Mouse (Mus musculus): ENCODE data around the gene Afmid. TPM values are rescaled to one million over a fixed set of nuclear protein-coding genes. Genes with fewer than 3 reads are reported as not detected.

The Afmid gene
- 5.8 and 8.6 TPM in 2 replicates for polyA plus RNA-seq (2012; rRNA removed)

DNA sequence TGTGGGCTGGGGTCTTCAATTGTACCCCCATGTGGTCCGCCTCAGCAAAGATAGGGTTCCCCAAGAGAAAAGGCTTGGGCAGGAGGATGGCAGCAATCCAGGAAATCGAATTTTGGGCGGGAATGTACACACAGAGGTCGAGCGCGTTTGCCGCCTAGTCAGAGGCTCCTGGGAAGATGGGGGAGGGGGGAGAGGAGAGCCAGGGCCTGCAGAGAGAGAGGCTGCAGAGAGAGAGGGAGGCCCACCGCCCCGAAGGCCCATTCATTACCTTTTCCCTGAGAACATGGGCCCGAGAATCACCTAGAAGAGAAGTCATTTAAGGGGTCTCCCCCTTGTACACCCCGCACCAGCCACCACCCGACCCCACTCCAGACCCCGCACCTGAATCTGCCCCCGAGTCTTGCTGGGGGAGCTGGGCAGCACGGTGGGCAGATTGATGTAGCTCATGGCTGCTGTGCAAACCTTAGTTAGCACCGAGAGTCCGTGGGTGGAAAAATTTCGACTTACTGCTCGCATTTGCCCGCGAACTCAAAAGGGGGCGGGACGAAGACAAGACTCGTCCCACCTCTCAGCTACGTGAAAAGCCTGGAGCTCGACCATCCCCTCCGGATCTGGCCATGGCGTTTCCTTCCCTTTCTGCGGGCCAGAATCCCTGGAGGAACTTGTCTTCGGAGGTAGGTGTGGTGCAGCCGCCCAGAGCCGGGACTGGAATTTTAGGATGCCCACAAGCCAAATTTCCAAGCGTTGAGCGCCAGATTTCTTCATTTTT lies at the start of gene Afmid, which contains the start of gene Tk1:
Gene Afmid, plus strand, starts transcription at position 592 of the 769 bp plus-strand sequence.
Gene Tk1, minus strand, starts transcription at position 760 of the 769 bp plus-strand sequence.

DNA sequence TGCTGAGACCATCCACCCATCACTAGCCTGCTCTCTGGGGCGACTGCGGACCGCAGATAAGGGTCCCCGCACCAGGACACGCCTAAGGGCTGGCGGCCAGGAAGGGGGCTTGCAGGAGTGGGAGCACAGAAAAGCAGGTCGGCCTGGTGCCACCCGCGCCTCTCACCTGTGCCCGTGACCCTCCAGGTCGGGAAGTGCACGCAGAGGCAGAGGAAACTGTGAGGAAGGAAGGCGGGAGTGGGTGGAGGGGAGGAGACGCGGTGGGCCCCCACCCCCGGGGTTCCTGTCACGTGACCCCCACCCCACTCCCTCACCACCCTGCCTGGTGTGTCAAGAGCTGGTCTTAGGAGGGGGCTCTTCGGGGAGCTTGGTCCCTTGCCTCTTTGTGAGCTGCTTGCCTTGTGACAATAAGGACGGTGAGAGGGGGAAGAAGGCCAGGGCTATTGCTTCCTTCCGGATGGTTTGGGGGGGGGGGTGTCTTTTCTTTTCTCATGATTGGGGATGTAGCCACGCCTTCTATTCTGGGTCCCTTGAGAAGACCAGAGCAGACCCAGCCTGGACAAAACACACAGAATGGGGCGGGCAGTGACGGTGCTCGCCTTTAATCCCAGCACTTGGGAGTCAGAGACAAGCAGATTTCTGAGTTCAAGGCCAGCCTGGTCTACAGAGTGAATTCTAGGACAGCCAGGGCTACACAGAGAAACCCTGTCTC lies 43.6 kb upstream of the Afmid start, which contains the start of the genes Tmc8 and Tmc6:
Gene Tmc8, plus strand, starts transcription at position 84 of the 712 bp plus-strand sequence.
Gene Tmc6, minus strand, starts transcription at position 206 of the 712 bp plus-strand sequence.

DNA sequence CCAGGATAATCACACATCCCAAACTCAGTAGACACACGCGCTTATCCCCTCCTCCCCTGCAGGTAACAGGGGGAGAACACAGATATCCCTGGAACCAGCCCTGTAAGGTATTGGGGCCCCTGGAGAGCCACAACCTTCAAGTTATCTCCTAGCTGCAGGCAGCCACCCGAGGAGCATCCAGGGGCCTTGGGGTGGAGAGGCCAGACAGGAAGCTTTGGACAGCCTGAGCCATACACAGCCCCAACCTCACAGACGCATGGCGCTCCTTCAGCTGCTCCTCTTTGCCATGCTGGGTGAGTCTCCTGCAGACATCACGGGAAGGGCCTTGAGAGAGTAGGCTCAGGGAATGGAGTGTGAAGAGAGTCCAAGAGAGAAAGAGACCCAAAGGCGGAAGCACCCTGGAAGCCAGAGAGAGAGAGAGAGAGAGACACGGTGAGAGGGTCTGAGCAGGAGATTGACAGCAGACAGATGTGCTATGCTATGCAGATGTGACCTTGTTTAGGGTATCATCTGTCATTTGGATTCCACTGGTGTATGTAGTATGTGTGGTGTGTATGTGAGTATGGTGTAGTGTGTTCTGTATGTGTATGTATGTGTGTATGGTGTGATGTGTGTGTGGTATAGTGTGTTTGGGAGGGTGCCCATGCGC lies 28.1 kb upstream of the Afmid start, which contains the start of gene 6030468B19Rik:
Gene 6030468B19Rik, plus strand, starts transcription at position 150 of the 649 bp plus-strand sequence.

DNA sequence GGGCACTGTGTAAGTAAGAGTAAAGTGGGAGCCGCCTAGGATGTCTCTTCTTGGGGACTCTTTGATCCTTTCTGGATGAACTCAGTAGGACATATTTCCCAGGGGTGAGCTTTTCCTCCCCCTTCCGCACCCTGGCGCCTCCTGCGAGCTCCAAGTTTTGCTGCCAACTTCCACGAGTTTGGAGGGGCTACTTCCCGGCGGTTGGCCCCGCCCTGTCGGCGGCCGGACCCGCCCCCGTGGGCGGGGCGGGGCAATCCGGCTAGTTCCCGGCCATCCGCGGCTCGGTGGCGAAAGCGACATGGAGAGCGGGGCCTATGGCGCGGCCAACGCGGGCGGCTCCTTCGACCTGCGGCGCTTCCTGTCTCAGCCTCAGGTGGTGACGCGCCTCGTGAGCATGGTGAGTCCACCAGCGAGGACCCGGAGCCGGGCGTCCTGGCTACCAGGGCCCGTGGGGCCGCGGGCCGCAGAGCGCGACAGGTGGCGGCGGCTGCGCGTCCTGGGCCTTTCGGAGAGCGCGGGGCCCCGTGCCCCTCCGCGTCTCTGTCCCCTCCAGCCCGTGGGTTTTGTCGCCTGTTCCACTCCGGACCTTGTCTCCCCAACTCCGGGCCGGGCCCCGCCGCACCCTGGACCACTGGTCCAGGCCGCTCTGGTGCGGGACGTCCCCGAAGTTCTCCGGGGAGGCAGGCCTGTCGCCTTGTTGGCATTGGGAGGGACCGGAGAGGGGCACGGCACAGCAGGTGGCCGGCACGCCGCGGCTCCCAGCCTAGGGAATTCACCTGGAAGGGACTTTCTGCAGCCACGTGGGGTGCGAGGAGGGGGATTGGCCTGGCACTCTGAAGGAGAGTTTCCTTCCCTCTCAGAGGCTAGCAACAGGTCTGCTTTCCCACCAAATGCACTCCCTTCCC lies 16.1 kb upstream of the Afmid start, which contains the start of the genes Gm20708 and Syngr2:
Gene Gm20708, plus strand, starts transcription at position 262 of the 905 bp plus-strand sequence.
Gene Syngr2, plus strand, starts transcription at position 262 of the 905 bp plus-strand sequence.

DNA sequence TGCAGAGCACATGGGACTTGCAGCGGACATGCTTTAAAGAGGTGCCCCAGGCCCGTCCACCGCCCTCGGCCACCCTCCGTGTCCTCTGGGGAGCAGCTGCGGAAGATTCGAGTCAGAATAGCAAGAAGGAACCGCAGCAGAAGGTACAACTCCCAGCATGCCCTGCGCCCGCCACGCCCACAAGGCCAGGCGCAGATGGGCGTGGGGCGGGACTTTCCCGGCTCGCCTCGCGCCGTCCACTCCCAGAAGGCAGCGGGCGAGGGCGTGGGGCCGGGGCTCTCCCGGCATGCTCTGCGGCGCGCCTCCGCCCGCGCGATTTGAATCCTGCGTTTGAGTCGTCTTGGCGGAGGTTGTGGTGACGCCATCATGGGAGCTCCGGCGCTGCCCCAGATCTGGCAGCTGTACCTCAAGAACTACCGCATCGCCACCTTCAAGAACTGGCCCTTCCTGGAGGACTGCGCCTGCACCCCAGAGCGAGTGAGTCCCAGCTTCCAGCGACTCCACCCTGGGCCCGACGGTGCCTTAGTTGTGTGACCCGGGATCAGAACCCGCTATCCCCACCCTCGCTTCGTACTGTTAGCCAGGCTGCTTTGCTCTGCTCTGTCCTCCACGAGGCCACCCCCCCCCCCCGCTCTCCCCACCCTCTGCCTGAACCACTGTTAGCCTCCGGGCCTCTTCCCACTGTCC lies 23.4 kb downstream of the Afmid start, which contains the start of gene Birc5:
Gene Birc5, plus strand, starts transcription at position 267 of the 687 bp plus-strand sequence.

GRCm38 (mm10) chr11:117860601-117861000 lies 34.9 kb downstream of the Afmid start, which contains the start of gene Tmem235:
Gene Tmem235, plus strand, starts transcription at chr11:117860752.

DNA sequence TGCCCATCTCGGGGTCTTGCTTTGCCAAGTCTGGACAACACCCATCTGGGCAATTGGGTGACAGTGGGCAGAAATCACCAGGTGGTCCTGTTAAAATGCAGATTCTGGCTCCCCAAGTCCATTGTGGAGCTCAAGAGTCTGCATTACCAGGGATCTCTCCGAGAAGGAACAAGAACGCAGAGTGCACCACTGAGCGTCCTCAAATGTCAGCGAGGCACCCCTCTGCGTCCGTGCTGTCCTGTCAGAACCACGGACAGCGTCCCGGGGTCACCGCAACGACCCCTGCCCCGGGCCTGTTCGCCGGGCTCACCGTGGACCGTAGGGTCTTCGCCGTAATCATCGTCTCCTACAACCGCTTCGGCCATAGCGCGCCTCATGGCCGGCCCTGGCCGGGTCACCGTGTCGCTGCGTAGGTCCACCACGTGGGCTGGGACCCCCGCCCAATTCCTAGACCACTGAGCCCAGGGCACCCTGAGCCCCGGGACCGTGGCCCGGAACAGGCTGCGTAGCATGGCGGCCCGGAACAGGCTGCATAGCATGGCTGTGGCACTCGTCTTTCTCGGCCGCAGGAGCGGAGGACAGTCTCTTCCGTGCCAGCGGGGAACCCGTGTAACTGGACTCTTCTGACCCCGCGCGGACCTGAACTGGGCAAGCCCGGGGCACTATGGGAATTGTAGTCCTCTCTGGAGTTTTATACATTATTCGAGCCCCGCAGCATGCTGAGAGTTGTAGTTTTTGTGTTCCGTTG lies 47.3 kb downstream of the Afmid start, which contains the start of gene Tha1:
Gene Tha1, minus strand, starts transcription at position 621 of the 748 bp plus-strand sequence.

Other genes with a start within 250 kb of the Afmid start
- gene Tnrc6c, start 171.6 kb upstream of the Afmid start, polyA plus RNA-seq (2012; rRNA removed) = 5.4 and 5.7 TPM in 2 replicates
- gene Tmc8, start 43.8 kb upstream of the Afmid start, polyA plus RNA-seq (2012; rRNA removed) = 19.4 and 24.3 TPM in 2 replicates
- gene Tmc6, start 43.7 kb upstream of the Afmid start, polyA plus RNA-seq (2012; rRNA removed) = 45.9 and 47.9 TPM in 2 replicates
- not detected in 2 replicates for gene 6030468B19Rik, start 28.3 kb upstream of the Afmid start, polyA plus RNA-seq (2012; rRNA removed)
- gene Gm20708, start 16.3 kb upstream of the Afmid start, polyA plus RNA-seq (2012; rRNA removed) = 0.10 TPM in 1 of 2 replicates, not detected in the other
- gene Syngr2, start 16.3 kb upstream of the Afmid start, polyA plus RNA-seq (2012; rRNA removed) = 232 and 306 TPM in 2 replicates
- gene Tk1, start 168 bp downstream of the Afmid start, polyA plus RNA-seq (2012; rRNA removed) = 18.9 and 24.2 TPM in 2 replicates
- 5.2 and 7.1 TPM in 2 replicates for gene Birc5, start 23.3 kb downstream of the Afmid start, polyA plus RNA-seq (2012; rRNA removed)
- gene Tmem235, start 34.8 kb downstream of the Afmid start, polyA plus RNA-seq (2012; rRNA removed) = not detected in 2 replicates
- 8.2 and 12.3 TPM in 2 replicates for gene Tha1, start 47.6 kb downstream of the Afmid start, polyA plus RNA-seq (2012; rRNA removed)
- 23.7 and 36.0 TPM in 2 replicates for gene Socs3, start 144.1 kb downstream of the Afmid start, polyA plus RNA-seq (2012; rRNA removed)
- 27.7 and 42.9 TPM in 2 replicates for gene Pgs1, start 160.4 kb downstream of the Afmid start, polyA plus RNA-seq (2012; rRNA removed)

Measured in stomach, adult 2 months (tissue).